Mouse (Mus musculus): ENCODE results near the gene Dnah14.

Dnah14 gene

DNA sequence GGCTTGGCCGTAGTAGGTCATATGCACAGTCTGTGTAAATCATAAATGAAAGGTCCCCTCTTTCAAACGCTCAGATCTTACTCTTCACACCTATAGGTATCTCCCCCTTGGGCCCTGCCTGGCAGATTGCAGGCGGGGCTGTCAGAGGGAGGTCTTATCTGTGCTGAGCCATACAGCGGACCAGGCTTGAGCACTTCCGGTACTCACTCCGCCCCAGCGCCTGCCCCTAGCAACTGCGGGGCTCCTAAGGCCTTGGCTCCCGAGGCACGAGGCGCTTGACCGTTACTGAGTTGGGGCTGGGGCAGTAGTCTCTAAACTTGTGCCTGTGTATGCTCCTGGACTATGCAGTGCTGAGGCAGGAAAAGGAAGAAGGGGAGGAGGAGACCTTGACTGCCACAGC lies at the start of gene Dnah14:
TSS of gene Dnah14 (plus strand) at position 238 of the 400 bp plus-strand sequence.
- in situ Hi-C loops (cut with MboI; ENCODE audit: low pct_unique_long_range_greater_than_20kb in 1 of 2, low sequenced_read_pairs in 2 of 2, unreplicated experiment in 1 of 2): no loop called here

DNA sequence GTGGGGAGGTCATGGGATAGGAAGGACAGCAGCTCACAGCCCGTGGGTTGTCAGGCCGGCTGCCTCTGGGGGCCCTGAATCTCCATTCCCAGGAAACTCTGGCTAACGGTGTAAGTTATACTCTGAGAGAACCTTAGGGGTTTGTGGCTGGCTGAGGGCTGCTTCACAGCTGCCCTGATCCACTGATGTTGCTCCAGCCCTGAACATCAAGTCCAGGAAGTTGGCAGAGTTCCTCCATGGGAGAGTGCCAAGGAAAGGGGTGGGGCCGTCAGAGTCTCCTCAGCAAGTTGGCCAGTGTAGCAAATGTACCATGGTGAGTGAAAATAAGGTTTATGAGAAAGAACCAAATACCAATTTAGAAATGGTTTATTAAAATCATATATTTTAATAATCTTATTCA lies 47.0 kb upstream of the Dnah14 start:
- in situ Hi-C loops (cut with MboI; ENCODE audit: low pct_unique_long_range_greater_than_20kb in 1 of 2, low sequenced_read_pairs in 2 of 2, unreplicated experiment in 1 of 2): no loop called here

DNA sequence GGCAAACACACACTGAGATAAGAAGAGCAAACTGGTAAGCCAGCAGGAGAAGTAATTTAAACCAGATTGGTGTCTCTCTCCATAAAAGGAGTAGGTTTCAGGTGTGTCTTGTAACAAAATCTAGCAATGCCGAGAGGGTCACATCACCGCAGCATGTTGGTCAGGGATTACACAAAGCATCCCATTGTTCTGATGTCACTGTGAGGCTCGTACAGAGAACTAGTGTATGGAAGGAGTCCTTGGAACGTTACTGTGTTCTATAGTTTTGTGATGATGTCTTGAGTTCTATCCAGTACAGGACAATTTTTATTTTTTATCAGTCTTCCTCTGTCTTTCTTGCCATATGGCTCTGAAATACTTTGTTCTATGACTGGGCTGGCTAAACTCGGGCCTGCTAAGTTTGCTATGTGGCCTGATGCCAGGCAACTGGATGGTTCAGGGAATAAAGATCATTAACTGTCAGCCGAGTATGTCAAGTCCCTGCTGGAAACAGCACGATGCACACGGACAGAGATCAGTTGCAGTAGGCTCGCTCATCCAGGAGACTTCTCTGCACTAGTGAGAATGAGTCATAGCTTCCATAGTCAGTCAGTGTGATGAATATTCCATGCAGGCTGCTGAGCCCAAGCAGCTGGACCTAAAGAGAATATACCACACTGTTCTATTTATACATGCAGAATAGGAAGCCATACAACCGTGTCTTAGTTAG lies 41.0 kb upstream of the Dnah14 start:
- in situ Hi-C loops (cut with MboI; ENCODE audit: low pct_unique_long_range_greater_than_20kb in 1 of 2, low sequenced_read_pairs in 2 of 2, unreplicated experiment in 1 of 2): no loop called here

DNA sequence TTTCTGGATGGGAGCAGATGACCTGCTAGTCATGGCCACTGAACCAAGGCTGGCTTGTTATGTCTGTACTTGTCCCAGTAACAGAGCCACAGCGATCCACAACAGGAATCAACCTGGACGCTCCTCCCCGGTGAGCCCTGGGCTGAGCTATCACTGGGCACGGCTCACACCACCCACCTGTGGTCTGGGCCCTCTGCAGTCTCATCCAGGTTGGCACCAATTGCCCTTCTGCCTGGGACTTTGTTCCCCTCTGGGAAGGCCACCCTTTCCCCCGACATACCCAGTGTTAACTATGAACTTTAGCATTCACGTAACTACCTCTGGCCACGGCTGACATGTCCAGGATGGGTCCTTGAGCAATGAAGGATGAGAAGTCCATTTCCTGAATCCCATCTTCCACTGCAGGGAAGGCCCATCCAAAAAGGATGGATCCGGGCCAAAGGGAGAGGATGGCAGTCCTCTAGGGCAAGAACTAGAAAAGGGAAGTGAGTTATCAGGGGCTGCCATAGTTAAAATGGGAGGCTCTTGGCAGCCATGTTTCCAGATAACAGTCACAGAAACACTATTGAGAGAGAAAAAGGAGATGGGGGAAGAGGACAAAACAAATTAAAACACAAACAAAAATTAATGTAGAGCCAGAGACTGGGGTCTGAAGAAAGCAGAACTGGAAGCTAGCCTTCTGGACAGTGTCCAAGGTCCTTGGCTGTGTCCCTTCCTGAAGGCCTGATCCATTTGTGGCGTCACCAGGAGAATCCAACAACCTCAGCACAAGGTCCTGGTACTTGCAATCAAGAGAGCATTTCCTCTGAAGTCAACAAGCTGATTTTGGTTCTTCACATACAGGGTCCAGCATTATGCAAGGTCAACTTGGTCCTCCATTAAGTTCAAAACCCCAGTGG lies 38.5 kb upstream of the Dnah14 start:
- in situ Hi-C loops (cut with MboI; ENCODE audit: low pct_unique_long_range_greater_than_20kb in 1 of 2, low sequenced_read_pairs in 2 of 2, unreplicated experiment in 1 of 2): no loop called here

DNA sequence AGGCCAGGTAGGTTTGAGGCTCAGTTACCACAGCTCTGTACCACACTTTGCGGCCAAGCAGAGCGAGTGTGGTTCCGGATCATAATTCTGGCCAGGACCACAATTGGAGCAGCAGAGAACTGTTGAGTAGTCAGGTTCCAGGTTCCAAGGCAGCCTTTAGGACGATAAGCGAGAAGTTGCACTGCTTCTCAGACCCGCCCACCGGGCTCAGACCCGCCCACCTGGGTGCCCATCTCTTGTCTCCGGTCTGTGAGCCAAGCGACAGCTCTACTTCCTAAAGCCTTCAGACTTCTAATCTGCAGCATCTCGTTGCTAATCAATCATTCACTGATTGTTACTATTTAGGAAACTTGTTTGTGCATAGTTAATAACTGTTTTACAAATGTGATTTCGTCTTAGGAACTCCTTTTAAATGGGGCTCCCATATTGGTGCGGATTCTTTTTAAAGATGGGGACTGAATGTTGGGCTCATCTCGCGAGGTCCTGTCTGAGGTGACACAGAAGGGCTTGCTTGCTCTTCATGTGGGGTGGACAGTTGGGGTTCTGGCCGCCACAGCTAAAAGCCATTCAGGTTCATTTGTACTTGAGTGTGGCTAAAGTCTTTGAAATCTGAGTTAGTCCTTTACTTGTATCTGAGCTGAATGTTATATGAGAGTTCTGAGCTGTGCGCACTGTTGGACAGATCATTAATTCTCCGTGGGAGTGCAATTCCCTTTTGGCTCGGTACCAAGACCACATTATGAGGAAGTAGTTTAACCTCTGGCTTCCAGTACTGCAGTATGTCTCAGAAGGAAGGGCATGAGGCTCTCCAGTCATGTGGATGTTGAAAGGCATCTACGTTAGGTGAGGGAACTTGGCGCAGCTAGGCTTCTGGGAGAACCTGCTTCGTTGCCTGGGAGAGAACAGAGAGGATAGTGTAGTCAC lies 36.3 kb upstream of the Dnah14 start:
- in situ Hi-C loops (cut with MboI; ENCODE audit: low pct_unique_long_range_greater_than_20kb in 1 of 2, low sequenced_read_pairs in 2 of 2, unreplicated experiment in 1 of 2): no loop called here

DNA sequence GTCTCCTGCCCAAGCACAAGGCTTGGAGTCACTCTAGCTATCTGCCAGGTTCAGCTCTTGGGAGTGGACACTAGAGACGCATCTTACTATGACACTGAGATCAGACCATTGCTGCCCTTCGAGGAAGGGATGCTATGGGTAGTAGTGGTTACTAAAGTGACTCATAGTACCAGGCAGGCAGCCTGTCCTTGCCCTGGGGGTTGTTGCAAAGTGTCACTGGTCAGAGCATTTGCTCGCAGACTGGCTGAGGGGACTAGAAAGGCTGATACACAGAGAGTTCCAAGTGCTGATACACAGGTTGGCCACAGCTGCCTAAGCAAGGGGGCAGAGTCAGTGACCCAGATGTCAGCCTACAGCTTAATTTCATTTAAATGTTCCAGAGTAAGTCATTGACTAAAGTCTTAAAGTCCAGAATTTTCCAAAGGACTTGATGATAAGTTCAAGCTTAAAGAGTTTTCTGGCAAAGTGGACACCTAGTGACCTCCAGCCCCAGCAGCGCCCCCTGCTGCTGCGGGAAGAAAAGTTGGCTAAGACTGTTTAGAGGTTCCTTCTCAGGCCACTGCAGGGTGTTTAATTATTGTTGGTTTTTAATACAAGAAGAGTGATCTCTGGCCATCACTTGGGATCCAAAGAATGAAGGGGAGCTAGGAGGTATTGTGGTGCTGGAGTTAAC lies 32.5 kb upstream of the Dnah14 start:
- in situ Hi-C loops (cut with MboI; ENCODE audit: low pct_unique_long_range_greater_than_20kb in 1 of 2, low sequenced_read_pairs in 2 of 2, unreplicated experiment in 1 of 2): no loop called here

DNA sequence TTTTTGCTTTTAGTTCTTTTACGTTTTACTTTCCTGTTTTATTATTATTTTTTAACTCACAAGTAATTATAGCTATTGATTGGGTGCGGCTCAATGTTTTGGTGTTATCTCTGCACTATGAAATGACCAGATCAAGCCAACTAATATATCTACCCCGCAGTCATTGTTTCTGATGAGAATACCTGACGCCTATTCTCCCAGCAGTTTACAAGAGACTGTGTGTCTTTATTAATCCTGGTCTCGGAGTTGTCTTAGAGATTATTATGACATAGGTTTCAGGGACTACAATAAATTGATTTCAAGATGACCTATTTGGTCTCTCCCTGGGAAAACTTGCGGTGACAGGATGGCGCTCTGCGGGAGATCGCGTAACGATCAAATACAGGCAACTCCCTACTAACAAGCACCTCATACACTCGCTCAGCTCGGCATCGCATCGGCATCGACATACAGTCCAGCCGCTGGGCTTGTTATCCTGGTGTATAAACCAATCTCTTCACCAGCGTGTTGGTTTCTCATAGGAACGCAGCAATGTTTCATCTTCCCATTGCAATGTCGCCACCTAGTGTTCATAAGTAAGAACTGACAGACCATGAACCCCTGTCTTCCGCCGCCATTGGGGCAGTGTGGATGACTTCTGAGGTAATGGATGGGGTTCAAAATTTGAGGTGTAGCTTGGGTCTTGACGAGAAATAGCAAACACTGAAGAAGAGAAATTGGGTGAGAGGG lies 31.2 kb upstream of the Dnah14 start:
- in situ Hi-C loops (cut with MboI; ENCODE audit: low pct_unique_long_range_greater_than_20kb in 1 of 2, low sequenced_read_pairs in 2 of 2, unreplicated experiment in 1 of 2): no loop called here

DNA sequence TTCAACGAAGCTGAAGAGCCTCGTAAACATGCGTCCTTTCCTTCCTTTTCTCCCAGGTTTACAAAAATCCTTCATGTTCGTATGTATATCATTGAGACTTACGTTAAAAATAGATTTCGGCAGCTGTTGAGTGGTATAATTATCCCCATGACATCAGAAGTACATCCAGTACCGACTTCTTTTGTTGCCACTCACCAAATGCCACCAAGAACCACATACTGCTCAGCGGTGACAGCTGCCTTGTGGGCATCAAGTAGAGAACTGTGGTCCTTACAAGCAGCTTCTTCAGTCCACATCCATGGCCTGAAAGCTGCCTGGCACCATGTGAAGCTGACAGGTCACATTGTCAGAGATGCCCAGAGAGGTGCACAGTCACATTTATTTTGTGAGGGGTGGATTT lies 26.4 kb upstream of the Dnah14 start:
- in situ Hi-C loops (cut with MboI; ENCODE audit: low pct_unique_long_range_greater_than_20kb in 1 of 2, low sequenced_read_pairs in 2 of 2, unreplicated experiment in 1 of 2): no loop called here

DNA sequence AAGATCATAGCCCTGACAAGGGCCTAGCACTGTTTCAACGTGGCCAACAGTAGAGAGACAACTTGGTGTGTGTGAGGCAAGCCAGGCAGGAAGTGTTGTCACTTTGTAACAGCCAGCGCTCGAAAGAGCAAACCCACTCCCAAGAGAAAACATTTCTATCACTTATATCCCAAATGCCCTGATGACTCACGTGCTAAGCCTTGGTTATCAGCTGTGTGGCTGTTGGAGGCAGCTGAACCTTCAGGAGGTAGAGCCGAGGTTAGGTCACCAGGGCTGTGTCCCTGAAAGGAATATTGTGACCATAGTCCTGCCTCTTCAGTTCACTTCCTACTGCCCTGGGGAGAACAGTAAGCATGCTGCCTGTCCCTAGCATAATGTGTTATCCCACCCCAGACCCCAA lies 25.5 kb upstream of the Dnah14 start:
- in situ Hi-C loops (cut with MboI; ENCODE audit: low pct_unique_long_range_greater_than_20kb in 1 of 2, low sequenced_read_pairs in 2 of 2, unreplicated experiment in 1 of 2): no loop called here

DNA sequence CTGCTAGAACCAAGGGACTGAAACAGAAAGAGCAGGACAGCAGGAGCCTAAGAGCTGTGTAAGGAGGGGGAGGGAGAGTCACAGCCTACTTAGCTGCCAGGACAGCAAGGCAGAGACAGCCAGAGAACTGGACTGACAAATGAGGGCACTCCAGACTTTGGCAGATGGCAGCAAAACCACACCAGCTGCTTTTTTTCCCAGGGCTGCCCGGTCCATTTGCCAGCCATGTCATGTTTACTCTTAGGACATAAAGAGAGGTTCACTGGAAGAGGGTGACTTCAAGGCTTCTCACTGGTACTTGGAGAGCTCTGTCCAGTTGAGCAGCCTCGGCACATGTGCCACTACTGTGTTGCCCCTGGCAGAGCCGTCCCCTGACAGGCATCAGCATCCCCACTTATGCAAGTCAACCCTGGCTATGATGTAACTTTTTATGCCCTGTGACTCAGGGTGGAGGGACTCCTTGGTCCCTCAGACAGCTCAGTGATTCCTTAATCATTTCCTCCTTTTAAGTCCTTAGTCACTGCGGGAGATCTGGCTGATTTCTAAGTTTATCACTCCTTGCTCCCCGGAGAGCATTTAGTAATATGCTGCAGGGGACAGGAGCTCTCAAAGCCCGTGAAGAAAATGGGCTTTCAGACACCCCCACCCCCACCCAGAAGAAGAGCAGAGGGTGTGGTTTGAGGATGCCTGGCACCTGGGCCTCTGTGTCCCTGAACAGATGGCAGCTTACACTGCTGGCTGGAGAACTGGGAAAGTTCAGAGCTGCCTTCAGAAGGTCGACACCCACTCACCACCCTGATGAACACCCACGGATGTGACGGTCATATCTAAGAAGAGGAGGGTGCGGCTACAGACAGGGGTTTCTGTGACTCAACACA lies 23.6 kb upstream of the Dnah14 start:
- in situ Hi-C loops (cut with MboI; ENCODE audit: low pct_unique_long_range_greater_than_20kb in 1 of 2, low sequenced_read_pairs in 2 of 2, unreplicated experiment in 1 of 2): no loop called here

DNA sequence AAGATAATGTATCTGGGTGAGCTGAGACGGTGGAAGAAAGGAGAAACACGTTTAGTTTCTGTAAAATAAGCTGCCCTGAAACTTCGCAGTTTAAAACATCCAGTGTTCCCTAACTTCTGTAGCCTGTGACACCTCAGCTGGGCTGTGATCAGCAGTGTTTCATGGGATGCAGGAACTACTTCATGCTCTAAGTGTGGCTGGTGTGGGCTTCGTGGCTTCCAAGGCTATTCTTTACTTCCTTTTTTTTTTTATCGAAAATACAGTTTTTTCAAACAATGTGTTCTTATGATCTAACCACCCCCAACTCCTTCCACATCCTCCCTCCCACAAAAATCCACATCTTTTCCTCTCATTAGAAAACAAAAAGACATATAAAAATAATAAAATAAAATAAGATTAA lies 20.9 kb upstream of the Dnah14 start:
- in situ Hi-C loops (cut with MboI; ENCODE audit: low pct_unique_long_range_greater_than_20kb in 1 of 2, low sequenced_read_pairs in 2 of 2, unreplicated experiment in 1 of 2): no loop called here

DNA sequence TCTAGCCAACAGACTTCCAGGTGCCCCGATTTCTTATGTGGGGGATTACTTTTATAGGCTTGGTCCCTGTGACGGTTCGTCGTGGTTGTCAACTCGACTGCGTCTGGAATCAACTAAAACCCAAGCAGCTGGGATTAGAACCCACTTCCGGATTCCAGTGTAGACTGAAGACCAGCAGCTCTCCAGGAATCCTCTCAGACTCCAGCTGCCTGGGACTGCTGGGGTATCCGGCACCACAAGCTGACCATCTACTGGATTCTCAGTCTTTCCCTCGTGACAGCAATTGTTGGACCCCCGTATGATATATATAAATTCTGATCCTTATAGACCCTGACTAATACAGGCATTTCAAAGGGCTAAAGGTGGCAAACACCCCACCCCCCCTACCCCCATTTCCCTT lies 16.7 kb upstream of the Dnah14 start:
- in situ Hi-C loops (cut with MboI; ENCODE audit: low pct_unique_long_range_greater_than_20kb in 1 of 2, low sequenced_read_pairs in 2 of 2, unreplicated experiment in 1 of 2): no loop called here

DNA sequence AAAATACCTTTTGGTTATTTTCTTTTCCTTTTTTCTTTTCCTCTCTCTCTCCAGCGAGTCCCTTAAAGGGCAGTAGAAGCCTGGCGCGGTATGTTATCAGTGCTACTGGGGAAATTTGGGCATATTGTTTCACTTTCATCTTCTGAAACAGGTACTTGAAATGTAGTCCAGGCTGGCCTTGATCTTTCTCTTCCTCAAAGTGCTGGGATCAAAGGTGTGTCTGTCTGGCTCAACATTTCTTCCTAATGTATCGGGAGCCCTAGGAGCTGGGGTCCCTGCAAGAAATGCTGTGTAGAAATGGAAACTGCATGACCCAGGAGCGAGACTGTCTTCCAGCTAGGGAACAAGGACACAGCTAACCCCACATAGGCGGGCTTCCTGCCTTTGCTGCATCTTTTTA lies 16.0 kb upstream of the Dnah14 start:
- in situ Hi-C loops (cut with MboI; ENCODE audit: low pct_unique_long_range_greater_than_20kb in 1 of 2, low sequenced_read_pairs in 2 of 2, unreplicated experiment in 1 of 2): no loop called here

DNA sequence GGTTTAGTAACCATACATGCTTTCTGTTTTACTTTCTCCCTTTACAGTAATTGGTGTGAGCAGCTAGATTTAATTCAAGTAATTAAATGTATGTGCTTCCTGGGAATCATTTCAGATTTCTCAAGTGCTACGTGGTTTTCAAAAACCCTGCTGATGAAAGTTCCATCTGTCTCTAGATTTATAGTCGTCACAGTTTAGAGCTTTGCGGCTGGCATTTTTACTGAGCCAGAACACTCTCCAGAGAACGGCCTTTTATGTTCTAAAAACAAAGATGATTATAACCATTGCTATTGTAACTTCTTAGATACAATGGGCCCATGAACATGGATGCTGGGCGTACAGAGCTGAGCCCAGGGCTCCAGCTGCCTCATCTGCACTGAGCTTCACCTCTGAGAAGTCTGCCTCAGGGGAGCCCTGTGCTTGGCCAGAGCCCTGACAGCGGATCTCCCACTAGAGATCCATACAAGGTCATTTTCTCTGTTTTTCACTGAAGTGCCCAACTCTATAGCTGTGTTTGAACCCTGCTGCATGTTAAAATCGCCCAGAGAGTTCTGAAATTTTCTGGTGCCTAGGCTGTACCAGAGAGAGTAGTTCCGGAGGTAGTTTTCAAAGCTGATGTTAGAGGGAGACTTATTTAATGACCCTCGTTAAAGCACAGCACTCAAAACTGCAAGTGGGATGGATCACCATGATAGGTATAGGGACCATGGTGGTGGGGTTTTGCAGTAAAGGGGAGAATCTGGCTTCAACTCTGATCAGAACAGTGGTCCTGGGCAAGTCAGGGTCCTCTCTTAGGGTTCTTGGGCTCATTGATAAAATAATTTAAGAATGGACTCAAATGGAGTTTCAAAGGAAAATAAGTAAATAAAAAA lies 15.2 kb upstream of the Dnah14 start:
- in situ Hi-C loops (cut with MboI; ENCODE audit: low pct_unique_long_range_greater_than_20kb in 1 of 2, low sequenced_read_pairs in 2 of 2, unreplicated experiment in 1 of 2): no loop called here

DNA sequence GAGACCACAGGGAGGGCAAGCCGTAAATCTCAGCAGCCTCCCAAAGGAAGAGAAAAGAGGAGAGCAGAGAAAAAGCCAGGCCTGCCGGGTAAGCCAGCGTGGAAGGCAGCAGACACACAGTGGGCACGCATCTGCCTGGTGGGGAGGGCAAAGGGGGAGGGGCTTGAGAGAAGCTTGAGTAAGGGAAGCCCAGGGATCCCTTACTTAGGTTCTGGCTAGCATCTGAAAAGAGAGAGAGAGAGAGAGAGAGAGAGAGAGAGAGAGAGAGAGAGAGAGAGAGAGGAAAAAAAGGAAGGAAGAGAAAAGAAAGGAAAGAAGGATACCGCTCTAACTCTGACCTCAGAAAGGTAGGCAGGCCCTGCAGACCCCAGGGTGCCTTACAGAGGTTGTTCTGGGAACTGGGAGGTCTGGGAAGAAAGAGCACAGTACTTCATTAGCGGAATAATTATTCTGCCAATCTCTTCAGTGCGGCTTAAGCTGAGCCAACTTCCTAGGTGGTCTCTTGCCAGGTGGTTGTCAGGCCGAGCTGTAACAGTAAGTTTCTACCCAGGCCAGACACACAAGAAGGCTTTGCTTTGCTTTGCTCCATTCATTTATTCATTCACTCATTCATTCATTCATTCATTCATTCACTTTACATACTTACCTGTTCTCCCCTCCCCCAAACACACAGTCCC lies 14.5 kb upstream of the Dnah14 start:
- in situ Hi-C loops (cut with MboI; ENCODE audit: low pct_unique_long_range_greater_than_20kb in 1 of 2, low sequenced_read_pairs in 2 of 2, unreplicated experiment in 1 of 2): no loop called here

DNA sequence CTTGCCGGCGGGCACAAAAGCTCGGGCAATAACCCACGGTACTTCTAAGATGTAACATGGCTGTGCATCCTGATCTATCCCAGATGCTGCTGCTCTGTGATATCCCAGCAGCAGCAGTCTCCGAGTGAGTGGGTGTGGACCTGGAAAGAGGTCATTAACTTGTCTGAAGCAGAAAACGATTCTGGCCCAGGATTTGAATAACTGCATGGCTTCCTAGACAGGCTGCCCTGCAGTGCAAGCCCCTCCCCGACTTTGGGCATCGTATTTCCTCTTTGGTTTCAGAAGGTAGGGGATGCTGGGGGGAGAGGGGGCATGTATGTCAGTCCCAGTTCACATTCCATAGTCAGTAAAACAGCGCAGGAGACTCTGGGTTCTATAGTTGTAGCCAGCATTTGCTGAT lies 6.9 kb upstream of the Dnah14 start:
- in situ Hi-C loops (cut with MboI; ENCODE audit: low pct_unique_long_range_greater_than_20kb in 1 of 2, low sequenced_read_pairs in 2 of 2, unreplicated experiment in 1 of 2): no loop called here

Measured in mouse embryonic stem cell (cell line).